Mouse (Mus musculus) yolk sac, embryonic 10.5 days (tissue): ENCODE results near the gene Slc37a1.

Experiments used
- DNase-seq: peaks from one replicate; pipeline ENCODE4 v3.0.0-alpha.2; 2017; ENCODE audit warnings: low spot score

Slc37a1 gene

GRCm38 (mm10) chr17:31400294-31400693 lies 113.7 kb downstream of the Slc37a1 start:
- no peak for DNase-seq
